Mouse (Mus musculus): ENCODE measurements around the gene Kctd8. TPM values are rescaled to one million over a fixed set of nuclear protein-coding genes. Genes with fewer than 3 reads are reported as not detected.

Gene Kctd8
- polyA plus RNA-seq, 1 experiment from 2014 or later: 5.7 TPM

DNA sequence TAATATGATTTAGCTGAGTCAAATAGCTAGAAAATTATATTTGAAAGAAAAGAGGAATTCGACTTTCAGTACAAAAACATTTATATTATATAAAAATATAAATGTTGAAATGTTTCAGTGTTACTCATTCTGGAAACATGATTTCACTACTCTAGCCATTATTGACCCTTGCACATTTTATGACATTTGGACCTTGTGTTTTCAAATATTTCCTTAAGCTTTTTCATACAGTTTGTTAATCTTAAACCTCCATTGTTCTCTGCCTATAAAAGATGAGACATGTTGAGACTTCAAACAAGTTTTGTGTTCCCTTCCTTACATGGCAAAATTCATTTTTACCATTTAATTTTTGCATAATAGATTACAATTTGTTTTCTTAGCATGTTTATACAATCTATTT, 118.9 kb downstream of the Kctd8 start:
- no peak overlapping the region for H3K4me3 ChIP-seq (ENCODE audit: low read depth, low read length)
- no peaks in the 10 kb centered on the region for H3K4me1 ChIP-seq (ENCODE audit: control insufficient read depth, insufficient read depth, low read length)
- no peak overlapping the region for H3K9ac ChIP-seq (ENCODE audit: low read length)
- H3K27me3 ChIP-seq (replicated peaks; ENCODE audit: control insufficient read depth, insufficient read depth, low read length): no peaks in the 10 kb centered on the region
- H3K4me2 ChIP-seq (ENCODE audit: low read length): no peak overlapping the region
- H3K27ac ChIP-seq (ENCODE audit: low read depth, low read length): no peak overlapping the region
- 98% methylated on average over 1 of the region's 1 CpGs for WGBS
- no peak for DNase-seq (ENCODE audit: low spot score)
- no peak for ATAC-seq
- H3K36me3 ChIP-seq (ENCODE audit: control insufficient read depth, insufficient read depth, low read length): no peaks in the 10 kb centered on the region
- H3K9me3 ChIP-seq (replicated peaks; ENCODE audit: control insufficient read depth, low read length): no peaks in the 10 kb centered on the region

DNA sequence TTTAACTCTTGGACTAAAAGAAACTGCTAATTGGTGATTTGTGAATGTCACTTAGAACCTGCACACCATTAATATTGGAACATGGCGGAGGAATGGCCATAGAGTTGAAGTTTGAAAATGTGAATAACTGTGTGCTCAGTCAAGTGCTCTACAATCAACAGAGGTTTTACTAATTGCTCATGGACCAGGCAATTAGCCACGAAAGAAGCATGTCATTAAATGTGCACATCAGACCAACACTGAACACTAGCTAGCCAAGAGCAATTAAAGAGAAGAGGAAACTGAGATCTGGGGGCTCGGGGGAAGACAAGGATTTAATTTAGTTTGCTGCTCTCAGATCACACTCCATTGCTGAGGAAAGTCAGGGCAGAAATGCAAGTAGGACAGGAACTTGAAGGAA, 126.3 kb downstream of the Kctd8 start:
- 0 out of 2 replicates have a peak, but pooled peaks have one; percentile 37 for ATAC-seq
- H3K9me3 ChIP-seq (replicated peaks; ENCODE audit: control insufficient read depth, low read length): no peaks in the 10 kb centered on the region
- H3K9ac ChIP-seq (ENCODE audit: low read length): no peak overlapping the region
- peak; percentile 37 for DNase-seq (ENCODE audit: low spot score)
- 21% methylated on average over 3 of the region's 3 CpGs for WGBS
- H3K36me3 ChIP-seq (ENCODE audit: control insufficient read depth, insufficient read depth, low read length): no peaks in the 10 kb centered on the region
- H3K4me2 ChIP-seq (ENCODE audit: low read length): no peak overlapping the region
- H3K4me1 ChIP-seq (ENCODE audit: control insufficient read depth, insufficient read depth, low read length): no peaks in the 10 kb centered on the region
- no peak overlapping the region for H3K27ac ChIP-seq (ENCODE audit: low read depth, low read length)
- no peaks in the 10 kb centered on the region for H3K27me3 ChIP-seq (replicated peaks; ENCODE audit: control insufficient read depth, insufficient read depth, low read length)
- H3K4me3 ChIP-seq (ENCODE audit: low read depth, low read length): no peak overlapping the region

DNA sequence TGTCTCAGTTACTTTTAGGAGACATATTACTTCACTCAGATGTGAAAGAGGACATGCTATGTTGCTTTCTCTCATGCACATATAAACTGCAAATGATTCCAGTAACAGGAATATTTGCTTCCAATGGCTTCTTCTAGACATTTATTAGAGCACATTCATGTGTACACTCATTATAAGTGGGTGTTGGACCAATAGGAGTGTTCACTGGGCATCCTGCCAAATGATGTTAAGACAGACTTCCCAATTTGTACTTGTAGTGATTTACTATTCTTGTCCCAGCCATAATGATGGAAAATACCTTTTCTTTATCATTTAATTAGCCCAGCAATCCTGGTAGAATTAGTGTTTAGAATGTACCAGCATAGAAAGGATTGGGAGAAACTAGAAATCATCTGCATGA, 132.1 kb downstream of the Kctd8 start:
- H3K4me1 ChIP-seq (ENCODE audit: control insufficient read depth, insufficient read depth, low read length): no peaks in the 10 kb centered on the region
- H3K4me3 ChIP-seq (ENCODE audit: low read depth, low read length): no peak overlapping the region
- H3K27ac ChIP-seq (ENCODE audit: low read depth, low read length): no peak overlapping the region
- H3K9ac ChIP-seq (ENCODE audit: low read length): no peak overlapping the region
- H3K27me3 ChIP-seq (replicated peaks; ENCODE audit: control insufficient read depth, insufficient read depth, low read length): no peaks in the 10 kb centered on the region
- H3K9me3 ChIP-seq (replicated peaks; ENCODE audit: control insufficient read depth, low read length): no peaks in the 10 kb centered on the region
- DNase-seq (ENCODE audit: low spot score) (peak; percentile 46), ATAC-seq (peak; percentile 23; the same call in 1 of the 2 replicates)
- H3K36me3 ChIP-seq (ENCODE audit: control insufficient read depth, insufficient read depth, low read length): no peaks in the 10 kb centered on the region
- H3K4me2 ChIP-seq (ENCODE audit: low read length): no peak overlapping the region

DNA sequence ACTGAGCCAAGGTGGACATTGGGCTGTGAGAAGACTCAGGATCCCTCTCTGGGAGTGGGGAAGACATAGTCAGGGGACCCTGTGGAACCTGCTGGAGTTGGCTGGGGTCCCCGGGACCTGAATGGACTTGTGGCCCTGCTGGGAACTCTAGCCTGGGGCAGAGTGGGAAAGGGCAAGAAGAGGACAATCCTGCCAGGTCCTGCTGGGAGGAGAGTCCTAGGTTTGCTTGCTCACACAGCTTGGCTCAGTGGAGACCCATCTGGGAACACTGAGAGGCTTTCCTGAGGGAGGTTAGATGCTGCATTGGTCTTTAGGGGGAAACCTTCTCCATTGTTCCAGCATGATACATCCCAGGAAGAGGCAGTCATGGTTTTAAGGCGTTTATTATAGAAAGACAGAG, 133.8 kb downstream of the Kctd8 start:
- no peaks in the 10 kb centered on the region for H3K27me3 ChIP-seq (replicated peaks; ENCODE audit: control insufficient read depth, insufficient read depth, low read length)
- DNase-seq (ENCODE audit: low spot score): no peak
- H3K4me1 ChIP-seq (ENCODE audit: control insufficient read depth, insufficient read depth, low read length): no peaks in the 10 kb centered on the region
- H3K27ac ChIP-seq (ENCODE audit: low read depth, low read length): no peak overlapping the region
- no peaks in the 10 kb centered on the region for H3K9me3 ChIP-seq (replicated peaks; ENCODE audit: control insufficient read depth, low read length)
- H3K4me3 ChIP-seq (ENCODE audit: low read depth, low read length): no peak overlapping the region
- no peak overlapping the region for H3K4me2 ChIP-seq (ENCODE audit: low read length)
- H3K9ac ChIP-seq (ENCODE audit: low read length): no peak overlapping the region
- WGBS: 60% methylated on average over 2 of the region's 2 CpGs
- no peak for ATAC-seq
- no peaks in the 10 kb centered on the region for H3K36me3 ChIP-seq (ENCODE audit: control insufficient read depth, insufficient read depth, low read length)

DNA sequence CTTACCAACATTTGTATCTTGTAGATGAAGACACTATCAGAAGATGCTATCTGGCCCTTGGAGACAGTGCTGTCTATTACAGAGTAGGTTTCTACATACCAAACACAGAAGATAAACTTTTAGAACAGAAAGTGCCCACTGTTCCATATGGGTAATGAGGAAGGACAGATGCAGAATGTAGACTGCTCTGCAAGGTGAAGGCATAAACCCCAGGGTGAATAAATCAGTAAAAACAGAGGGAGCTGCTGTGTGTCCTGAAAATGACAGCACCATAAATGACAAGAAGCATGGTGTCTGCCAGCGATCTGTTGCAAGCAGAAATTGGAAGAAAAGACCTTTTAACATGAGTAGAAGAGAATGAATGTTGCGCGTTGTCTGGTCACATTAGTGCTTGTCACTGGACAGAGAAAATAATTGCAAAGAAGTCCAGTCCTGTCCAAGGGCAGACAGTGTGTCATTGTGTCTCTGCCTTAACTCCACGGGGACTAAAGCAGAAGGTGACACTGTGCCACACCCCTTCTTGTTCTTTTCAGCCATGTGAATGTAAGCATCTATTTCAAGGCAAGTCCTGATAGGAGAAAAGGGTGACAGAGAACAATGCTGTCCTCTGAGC, 181.5 kb downstream of the Kctd8 start:
- ATAC-seq: no peak
- no peaks in the 10 kb centered on the region for H3K27me3 ChIP-seq (replicated peaks; ENCODE audit: control insufficient read depth, insufficient read depth, low read length)
- WGBS: 76% methylated on average over 4 of the region's 4 CpGs

DNA sequence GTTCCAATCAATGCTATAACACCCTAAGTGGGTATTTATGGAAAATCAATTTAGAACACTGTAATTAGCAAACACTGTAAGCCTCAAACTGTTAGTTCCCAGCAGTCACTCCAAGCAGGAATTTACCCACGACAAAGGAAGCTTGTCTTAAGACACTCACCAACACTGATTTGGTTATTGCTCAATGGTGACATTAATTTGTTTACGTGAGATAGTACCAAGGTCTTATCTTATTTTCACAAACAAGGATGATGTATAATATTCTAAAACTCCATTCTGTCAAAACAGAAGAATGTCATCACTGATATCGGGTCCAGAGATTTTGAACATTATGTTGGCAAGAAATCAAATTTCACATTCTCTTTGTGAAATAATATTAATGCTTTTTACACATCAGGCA, 185.0 kb downstream of the Kctd8 start:
- no peak overlapping the region for H3K4me2 ChIP-seq (ENCODE audit: low read length)
- H3K36me3 ChIP-seq (ENCODE audit: control insufficient read depth, insufficient read depth, low read length): no peaks in the 10 kb centered on the region
- no peaks in the 10 kb centered on the region for H3K9me3 ChIP-seq (replicated peaks; ENCODE audit: control insufficient read depth, low read length)
- no peaks in the 10 kb centered on the region for H3K4me1 ChIP-seq (ENCODE audit: control insufficient read depth, insufficient read depth, low read length)
- H3K9ac ChIP-seq (ENCODE audit: low read length): no peak overlapping the region
- no peaks in the 10 kb centered on the region for H3K27me3 ChIP-seq (replicated peaks; ENCODE audit: control insufficient read depth, insufficient read depth, low read length)
- 83% methylated on average over 3 of the region's 3 CpGs for WGBS
- H3K27ac ChIP-seq (ENCODE audit: low read depth, low read length): no peak overlapping the region
- DNase-seq (ENCODE audit: low spot score) (no peak), ATAC-seq (no peak)
- no peak overlapping the region for H3K4me3 ChIP-seq (ENCODE audit: low read depth, low read length)

More for the DNA sequence above, 181.5 kb downstream of the Kctd8 start:
- no peak for DNase-seq (ENCODE audit: low spot score)
- H3K4me1 ChIP-seq (ENCODE audit: control insufficient read depth, insufficient read depth, low read length): no peaks in the 10 kb centered on the region
- H3K4me3 ChIP-seq (ENCODE audit: low read depth, low read length): no peak overlapping the region
- no peak overlapping the region for H3K4me2 ChIP-seq (ENCODE audit: low read length)
- H3K9me3 ChIP-seq (replicated peaks; ENCODE audit: control insufficient read depth, low read length): no peaks in the 10 kb centered on the region
- no peak overlapping the region for H3K27ac ChIP-seq (ENCODE audit: low read depth, low read length)
- no peaks in the 10 kb centered on the region for H3K36me3 ChIP-seq (ENCODE audit: control insufficient read depth, insufficient read depth, low read length)
- no peak overlapping the region for H3K9ac ChIP-seq (ENCODE audit: low read length)

DNA sequence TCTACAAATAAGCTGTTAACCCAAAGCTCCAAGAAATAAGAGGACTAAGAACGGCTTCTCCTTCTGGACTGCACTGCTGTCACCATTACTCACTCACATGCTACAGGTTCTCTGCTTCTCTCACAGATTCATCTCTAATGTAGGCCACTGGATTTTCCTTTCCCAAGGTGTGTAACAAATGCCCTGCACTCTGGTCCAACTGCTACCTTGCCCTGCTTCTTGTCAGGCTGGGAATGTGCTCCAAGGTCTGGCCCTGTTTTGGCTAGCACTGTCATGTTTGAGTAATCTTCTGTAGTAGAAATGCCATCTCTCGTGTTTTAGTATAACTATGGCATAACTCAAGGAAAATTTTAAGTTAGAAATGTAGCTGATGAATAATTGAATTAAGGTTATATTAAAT, 195.7 kb downstream of the Kctd8 start:
- no peaks in the 10 kb centered on the region for H3K27me3 ChIP-seq (replicated peaks; ENCODE audit: control insufficient read depth, insufficient read depth, low read length)
- ATAC-seq (no peak), DNase-seq (ENCODE audit: low spot score) (no peak)
- no peak overlapping the region for H3K4me3 ChIP-seq (ENCODE audit: low read depth, low read length)
- no peak overlapping the region for H3K4me2 ChIP-seq (ENCODE audit: low read length)
- no peaks in the 10 kb centered on the region for H3K9me3 ChIP-seq (replicated peaks; ENCODE audit: control insufficient read depth, low read length)
- 94% methylated on average over 2 of the region's 2 CpGs for WGBS
- no peak overlapping the region for H3K9ac ChIP-seq (ENCODE audit: low read length)
- no peak overlapping the region for H3K27ac ChIP-seq (ENCODE audit: low read depth, low read length)
- no peaks in the 10 kb centered on the region for H3K4me1 ChIP-seq (ENCODE audit: control insufficient read depth, insufficient read depth, low read length)
- no peaks in the 10 kb centered on the region for H3K36me3 ChIP-seq (ENCODE audit: control insufficient read depth, insufficient read depth, low read length)

DNA sequence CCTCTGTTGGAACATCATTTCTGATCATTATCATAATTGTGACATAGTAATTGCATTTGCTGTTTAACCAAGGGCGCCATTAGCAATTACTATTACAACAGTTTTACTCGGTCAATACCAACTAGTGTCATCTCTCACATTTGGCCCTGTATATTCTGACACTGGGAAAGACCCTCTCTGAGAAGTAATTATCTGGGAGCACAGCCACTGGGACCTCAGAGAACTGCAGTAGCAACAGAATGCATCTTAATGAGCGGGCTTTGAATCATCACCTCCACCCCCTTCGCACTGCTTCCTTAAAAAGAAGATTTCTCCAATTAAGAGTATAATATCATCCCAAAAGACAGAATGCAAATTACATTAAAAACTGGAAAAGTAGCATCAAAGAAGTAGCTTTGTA, 200.4 kb downstream of the Kctd8 start:
- no peak overlapping the region for H3K4me3 ChIP-seq (ENCODE audit: low read depth, low read length)
- DNase-seq (ENCODE audit: low spot score) (peak; percentile 5), ATAC-seq (no peak)
- no peaks in the 10 kb centered on the region for H3K9me3 ChIP-seq (replicated peaks; ENCODE audit: control insufficient read depth, low read length)
- no peaks in the 10 kb centered on the region for H3K27me3 ChIP-seq (replicated peaks; ENCODE audit: control insufficient read depth, insufficient read depth, low read length)
- 59% methylated on average over 4 of the region's 4 CpGs for WGBS
- H3K4me2 ChIP-seq (ENCODE audit: low read length): no peak overlapping the region
- H3K9ac ChIP-seq (ENCODE audit: low read length): no peak overlapping the region
- no peak overlapping the region for H3K27ac ChIP-seq (ENCODE audit: low read depth, low read length)
- H3K36me3 ChIP-seq (ENCODE audit: control insufficient read depth, insufficient read depth, low read length): no peaks in the 10 kb centered on the region
- H3K4me1 ChIP-seq (ENCODE audit: control insufficient read depth, insufficient read depth, low read length): no peaks in the 10 kb centered on the region

DNA sequence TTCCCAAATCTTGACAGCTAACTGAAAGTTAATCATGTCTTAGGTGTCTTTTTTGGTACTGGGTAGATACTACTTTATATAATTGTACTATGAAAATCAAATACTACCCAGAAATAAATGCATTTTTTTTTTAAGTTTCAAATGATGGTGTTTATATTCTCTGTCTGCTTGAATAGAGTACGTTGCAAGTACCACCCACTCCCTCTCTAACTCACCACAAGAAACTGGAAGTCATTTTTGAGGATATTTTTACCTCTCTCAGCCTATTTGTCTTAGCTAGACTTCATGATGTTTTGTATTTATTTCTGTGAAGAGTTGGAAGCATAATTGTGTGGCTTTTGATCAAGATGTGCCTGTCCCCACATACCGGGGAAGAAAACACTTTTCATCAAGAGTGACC, 232.8 kb downstream of the Kctd8 start:
- DNase-seq (ENCODE audit: low spot score): no peak
- no peak overlapping the region for H3K4me2 ChIP-seq (ENCODE audit: low read length)
- H3K36me3 ChIP-seq (ENCODE audit: control insufficient read depth, insufficient read depth, low read length): no peaks in the 10 kb centered on the region

More for the DNA sequence above, 232.8 kb downstream of the Kctd8 start:
- no peaks in the 10 kb centered on the region for H3K4me1 ChIP-seq (ENCODE audit: control insufficient read depth, insufficient read depth, low read length)
- H3K27ac ChIP-seq (ENCODE audit: low read depth, low read length): no peak overlapping the region
- no peak for ATAC-seq
- no peaks in the 10 kb centered on the region for H3K27me3 ChIP-seq (replicated peaks; ENCODE audit: control insufficient read depth, insufficient read depth, low read length)
- no peak overlapping the region for H3K9ac ChIP-seq (ENCODE audit: low read length)
- H3K9me3 ChIP-seq (replicated peaks; ENCODE audit: control insufficient read depth, low read length): no peaks in the 10 kb centered on the region
- H3K4me3 ChIP-seq (ENCODE audit: low read depth, low read length): no peak overlapping the region
- 85% methylated on average over 2 of the region's 2 CpGs for WGBS

All from forebrain, embryonic 14.5 days (tissue).